Mouse (Mus musculus): ENCODE results near the gene Slc24a4. TPM values are rescaled to one million over a fixed set of nuclear protein-coding genes. Genes with fewer than 3 reads are reported as not detected.
A peak's percentile ranks its signal among the peaks of the same experiment; 100 is the strongest.

Gene Slc24a4
- not detected for total RNA-seq (2021)
- long read RNA-seq, experiment 1 = 0 reads
- long read RNA-seq, experiment 2 = 0 reads

DNA sequence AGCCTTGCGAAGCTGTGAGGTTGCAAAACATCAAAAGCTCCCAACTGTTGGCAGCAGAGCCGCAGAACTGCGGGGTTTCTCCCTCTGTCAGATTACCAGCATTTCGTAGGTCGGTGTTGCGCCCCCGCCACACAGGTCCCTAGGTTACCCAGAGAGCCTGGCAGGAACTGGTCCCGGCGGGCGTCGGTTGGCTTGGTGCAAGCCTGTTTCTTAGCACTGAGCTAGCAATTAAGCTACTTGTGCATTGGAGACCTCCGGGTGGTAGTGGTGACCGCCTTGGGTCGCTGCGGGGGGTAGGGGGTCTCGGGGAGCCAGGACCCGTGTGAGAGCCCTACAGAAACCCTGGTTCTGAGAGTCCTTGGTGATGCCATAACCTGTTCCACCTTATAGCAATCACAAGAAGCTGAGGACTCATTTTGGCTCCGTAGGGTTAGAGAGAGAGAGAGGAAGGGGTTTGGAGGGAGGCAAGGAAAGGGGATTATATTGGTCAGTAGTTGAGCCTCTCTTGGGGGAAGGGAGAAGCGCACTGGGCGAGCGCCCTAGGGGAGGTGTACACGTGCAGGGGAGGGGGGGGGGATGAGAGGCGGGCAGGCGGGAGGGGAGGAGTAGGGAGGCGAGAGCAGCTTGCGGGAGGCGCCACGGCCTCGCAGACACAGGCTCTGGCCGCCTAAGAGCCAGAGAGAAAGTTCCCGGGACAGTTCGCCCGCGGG lies at the start of gene Slc24a4:
Gene Slc24a4 (plus strand): TSS at position 653 of the 710 bp plus-strand sequence.
- no peak for DNase-seq (ENCODE audit: low spot score)

DNA sequence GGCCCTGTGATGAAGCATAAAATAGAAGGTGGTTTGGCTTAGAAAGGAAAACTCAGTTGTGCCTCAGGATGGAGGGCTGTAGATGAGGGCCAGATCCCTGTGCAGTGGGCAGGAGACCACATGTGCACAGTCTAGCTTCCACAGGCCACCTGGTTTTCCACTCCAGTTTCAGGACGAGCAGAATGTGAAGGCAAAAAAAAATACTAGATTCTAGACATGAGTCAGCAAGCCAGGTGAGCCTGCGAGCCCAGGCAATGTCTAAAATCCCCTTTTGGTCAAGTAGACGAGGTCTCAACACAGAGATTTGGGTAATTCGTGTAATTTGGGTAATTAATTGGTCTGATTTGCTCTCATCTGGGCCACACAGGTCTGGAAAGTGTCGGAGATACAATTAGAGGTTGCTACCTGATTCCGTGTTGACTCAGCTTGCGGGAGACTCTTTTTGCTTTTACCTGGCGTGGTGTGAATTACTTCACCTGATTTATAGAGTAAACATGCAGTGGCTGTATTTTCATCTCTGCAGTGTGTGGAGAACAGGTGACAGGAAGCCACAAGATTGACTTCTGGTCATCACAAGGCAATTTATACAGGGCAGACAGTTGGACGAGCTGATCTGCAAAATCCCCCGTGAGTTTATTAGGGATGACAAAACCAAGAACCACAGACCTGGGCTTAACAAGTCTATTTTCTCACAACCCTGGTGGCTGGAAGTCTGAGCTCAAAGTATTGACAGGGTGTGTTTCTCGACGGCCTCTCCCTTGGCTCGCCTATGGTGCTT lies 45.7 kb upstream of the Slc24a4 start:
- no peak for DNase-seq (ENCODE audit: low spot score)

DNA sequence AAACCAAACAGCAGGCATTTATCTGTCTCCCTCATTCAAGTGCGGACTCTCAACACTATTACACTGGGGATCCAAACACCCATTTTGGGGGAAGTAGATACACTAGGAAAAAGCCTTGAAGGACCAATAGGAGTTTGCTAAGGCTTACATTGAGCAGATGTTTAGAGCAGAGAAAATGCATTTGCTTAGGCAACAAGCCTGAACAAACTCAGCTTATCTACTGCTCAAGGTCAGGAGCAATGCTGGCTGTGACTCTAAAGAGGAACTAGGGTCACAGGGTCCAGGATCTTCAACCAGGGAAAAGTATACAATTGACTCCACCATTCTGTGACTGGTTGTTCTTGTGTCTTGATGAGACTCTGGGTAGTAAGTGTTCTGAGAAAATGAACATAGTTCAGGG lies 38.0 kb upstream of the Slc24a4 start:
- DNase-seq (ENCODE audit: low spot score) = no peak

DNA sequence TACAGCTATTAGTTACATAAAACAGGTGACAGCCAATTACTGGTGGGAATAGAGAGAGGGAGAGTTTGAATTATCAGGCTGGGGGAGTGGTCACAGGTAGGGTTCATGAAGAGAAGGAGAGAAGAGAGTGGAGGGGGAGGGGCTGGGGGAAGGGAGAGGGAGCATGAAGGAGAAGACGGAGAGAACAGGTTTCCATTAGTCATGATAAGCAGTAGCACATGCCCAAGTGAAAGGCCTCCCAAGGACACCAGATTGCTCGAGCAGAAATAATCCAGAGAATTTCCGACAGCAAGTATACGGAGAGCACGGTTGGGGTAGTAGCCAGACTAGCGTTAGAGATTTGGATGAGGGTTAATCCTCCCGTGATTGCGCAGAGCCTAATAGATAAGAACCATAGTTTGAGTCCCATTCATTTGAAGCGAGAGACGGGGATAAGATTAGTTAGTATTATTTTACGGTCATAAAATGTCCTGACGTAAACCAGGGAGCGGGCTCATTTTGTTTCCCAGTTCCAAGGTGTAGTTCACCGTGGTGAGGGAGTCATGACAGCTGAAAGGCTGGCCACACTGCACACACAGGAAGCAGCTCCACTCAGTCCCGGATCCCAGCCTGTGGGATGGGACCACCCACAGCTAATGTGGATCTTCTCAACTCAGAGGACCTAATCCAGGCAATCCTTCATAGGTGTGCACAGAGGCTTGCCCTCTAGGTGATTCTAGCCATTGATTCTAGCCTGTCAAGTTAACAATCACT lies 36.0 kb upstream of the Slc24a4 start:
- no peak for DNase-seq (ENCODE audit: low spot score)

DNA sequence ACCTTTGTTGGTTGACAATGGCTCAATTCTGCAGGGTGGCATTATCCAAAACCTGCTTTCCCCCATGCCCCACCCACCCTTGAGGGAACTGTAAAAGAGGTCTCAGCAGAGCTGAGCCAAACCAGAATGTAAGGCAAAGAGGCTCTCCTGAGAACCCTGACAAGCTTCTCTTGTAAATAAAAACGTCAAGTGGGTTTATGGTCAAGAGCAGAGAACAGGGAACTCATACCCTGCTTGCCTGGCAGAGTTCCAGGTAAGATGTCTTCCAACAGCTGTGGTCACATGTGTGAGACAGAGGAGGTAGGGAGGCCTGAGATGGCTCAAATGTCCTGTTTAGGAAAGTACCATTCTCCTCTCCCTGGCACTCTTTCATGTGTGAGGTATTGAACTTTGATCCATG lies 22.5 kb upstream of the Slc24a4 start:
- DNase-seq (ENCODE audit: low spot score) = no peak

DNA sequence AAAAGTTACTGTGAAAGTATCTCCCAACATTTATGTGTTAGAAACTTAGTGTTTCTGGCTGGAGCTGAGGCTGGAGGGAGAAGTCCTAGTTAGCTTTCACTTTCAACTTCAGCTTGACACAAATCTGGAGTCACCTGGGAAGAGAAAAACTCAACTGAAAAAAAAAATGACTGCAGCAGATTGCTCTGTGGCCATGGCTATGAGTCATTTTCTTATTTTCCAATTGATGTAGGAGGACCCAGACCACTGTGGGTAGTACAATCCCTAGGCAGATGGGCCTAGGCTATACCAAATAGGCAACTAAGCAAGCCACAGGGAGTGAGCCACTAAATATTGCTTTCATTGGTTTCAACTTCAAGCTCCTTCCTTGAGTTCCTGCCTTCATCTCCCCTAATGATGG lies 19.7 kb upstream of the Slc24a4 start:
- no peak for DNase-seq (ENCODE audit: low spot score)

DNA sequence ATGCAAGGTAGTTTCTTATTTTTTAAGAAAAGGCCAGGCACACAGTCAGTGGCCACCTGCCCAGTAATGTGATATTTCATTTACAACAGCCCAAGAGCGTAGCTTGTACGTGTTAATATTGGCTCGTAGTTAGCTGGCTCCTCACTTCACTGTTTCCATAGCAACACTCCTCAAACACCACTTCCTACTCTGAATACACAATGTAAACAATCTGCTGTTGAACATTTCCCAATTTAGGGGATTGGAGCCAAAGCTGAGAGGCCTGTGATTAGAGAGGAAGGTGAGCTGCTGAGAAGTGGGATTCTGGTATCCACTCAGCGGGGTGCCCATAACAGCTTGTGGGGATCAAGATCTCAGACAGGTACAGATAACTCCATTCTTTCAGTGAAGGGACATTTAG lies 16.0 kb upstream of the Slc24a4 start:
- no peak for DNase-seq (ENCODE audit: low spot score)

DNA sequence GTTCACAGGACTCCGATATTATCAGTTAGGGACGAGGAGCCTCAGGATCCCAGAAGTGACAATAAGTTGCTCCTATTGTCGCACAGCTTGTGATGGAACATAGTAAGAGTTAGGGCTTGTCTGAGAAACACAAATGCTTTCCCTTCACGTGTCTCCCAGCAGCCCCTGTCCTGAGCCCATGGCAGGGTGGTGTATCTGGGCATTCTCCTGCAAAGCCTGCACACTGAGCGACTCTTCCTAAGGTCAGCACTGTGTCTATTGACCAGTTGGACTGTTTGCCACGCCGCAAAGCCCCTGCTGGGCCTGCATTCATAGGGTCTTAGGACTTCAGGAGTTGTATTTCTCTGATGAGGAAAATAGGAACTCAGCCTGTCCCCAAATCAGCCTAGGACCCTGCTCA lies 15.6 kb upstream of the Slc24a4 start:
- no peak for DNase-seq (ENCODE audit: low spot score)

DNA sequence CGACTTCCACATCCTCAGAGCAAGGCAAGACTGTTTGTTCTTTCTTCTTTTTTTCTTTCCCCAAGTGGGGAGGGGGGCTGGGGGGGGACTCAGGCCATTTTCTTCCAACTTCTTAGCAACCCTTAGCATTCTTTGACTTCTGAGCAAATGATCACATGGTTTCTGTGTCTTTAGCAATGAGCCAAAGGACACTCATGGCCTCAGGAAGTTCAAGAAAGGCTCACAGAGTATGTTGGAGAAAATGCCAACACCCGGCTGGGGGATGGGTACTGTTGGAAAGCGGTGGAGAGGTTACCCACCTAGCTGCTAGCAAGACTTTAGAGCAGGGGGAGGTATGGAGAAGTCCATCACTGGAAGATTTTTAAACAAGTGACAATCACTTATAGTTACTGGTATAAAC lies 15.1 kb upstream of the Slc24a4 start:
- no peak for DNase-seq (ENCODE audit: low spot score)

DNA sequence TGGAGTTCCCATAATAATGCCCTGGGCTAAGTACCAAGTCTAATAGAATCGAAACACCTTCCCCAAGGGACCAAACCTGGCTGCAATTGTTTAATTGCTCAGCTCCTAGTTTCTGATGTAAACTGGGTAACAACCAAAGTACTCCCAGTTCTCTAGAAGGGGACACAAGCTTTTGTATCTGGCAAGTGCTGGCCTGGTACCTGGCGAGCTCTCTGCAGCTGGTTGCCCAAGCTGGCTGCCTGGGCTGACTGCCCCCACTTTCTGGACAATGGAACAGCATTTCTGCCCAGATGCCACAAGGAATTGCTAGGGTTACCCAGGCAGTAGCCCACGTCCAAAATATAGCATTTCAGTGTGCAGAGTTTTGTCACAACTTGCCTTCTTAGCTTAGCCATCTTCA lies 12.0 kb upstream of the Slc24a4 start:
- no peak for DNase-seq (ENCODE audit: low spot score)

DNA sequence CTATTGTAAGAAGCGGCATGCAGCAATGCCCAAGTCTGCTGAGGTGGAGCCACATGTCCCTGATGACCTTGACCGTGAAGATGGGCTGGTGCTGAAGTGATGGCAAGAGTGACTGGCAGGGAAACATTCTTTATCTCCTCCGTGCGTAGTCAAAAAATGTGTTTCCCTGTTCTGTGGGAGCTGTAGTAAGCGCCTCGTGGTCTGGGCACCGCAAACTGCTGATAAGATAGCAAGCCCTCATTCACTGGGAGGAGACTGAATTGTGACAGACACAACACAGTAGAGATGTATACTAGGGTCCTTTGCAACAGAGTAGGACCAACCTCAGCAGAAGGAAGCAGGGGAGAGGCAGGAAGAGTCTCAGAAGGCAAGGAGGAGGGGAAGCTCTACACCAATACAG lies 10.5 kb upstream of the Slc24a4 start:
- DNase-seq (ENCODE audit: low spot score) = no peak

DNA sequence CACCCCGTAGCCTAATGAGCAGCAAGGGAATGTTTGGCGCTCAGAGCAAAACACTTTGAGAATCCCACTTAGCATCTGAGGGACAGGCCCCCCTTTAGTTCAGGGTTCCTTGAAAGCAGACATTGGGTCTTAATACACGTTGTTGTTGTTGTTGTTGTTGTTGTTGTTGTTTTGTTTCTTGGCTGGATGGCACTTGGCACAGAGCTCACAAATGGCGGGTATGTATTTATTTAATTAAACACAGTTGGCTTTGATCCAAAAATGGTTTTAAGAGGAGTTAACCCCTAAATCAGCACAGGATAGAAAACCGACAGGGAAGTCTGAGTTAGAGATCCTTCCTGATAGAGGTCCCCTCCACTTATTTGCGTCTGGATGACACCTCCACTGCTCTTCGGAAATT lies 932 bp upstream of the Slc24a4 start:
- DNase-seq (ENCODE audit: low spot score) = no peak

DNA sequence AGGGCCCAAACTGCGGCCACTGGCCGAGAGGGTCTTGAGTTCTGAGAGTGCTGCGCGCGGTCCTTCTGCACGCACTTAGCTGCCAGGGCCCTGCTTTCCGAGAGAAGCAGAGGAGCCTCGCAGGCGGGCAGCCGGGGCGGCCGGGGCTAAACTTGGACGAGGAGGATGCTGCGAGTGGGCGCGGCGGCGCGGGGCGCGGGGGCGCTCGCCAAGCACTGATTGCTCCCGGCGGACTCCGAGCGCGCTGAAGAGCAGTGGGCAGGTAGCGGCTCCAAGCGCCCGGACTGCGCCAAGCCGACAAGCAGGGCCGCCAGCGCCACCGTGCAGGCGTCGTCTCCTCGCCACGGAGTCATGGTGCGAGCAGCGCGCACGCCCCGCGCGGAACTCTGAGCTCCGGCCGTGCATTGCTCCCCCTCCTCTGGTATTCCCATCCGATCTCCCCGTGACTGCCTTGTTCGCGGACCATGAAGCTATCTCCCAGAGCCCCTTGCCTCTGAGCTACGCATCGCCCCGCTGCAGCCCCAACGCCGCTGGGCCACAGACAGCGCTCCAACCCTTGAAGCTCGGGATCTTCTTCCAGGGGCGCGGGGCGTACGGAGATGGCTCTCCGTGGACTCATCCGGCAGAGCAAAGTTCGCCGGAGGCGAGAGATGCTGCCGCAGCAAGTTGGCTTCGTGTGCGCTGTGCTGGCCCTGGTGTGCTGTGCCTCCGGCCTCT lies 416 bp downstream of the Slc24a4 start:
- DNase-seq (ENCODE audit: low spot score) = peak; percentile 16

DNA sequence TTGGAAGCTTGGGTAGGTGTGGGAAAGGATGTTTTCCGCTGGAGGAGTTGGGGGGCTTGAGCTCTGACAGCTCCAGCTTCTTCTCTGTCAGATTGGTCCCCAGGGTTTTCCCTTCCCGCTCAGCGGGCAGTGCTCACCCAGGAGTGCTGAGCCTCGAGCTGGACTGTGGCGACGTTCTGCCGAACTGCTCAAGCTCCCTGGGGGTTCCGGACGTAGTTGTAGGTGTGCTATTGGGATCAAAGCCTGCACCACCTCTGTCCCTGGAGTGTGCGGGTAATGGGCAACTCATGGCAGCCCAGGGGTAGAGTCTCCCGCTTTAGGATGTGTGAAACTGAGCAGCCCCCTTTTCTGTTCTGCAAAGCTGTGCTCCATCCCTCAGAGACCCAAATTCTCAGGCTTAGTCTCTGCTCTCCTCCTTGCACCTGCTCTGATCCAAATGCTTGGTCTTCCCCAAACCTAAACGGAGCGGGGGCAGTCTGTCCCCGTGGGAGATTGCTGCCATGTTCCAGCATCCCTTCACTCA lies 1.0 kb downstream of the Slc24a4 start:
- no peak for DNase-seq (ENCODE audit: low spot score)

DNA sequence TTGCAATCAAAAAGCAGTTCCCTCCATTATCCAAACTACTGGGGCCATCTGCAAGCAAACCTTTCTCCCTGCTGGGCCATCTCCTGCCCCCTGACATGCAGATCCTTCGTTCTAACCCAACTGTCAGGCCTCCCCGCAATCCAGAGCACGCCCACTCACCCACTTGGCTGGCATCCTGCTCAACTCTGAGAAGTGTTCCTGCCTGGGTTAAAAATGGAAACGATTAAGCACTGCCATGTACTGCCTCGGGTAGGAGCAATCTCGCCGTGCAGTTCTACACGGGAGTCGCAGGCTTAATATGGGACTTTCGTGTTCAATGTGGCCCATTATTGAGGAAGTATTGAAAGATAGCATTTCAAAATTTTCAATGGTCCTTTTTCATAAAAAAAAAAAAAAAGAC lies 11.2 kb downstream of the Slc24a4 start:
- no peak for DNase-seq (ENCODE audit: low spot score)

DNA sequence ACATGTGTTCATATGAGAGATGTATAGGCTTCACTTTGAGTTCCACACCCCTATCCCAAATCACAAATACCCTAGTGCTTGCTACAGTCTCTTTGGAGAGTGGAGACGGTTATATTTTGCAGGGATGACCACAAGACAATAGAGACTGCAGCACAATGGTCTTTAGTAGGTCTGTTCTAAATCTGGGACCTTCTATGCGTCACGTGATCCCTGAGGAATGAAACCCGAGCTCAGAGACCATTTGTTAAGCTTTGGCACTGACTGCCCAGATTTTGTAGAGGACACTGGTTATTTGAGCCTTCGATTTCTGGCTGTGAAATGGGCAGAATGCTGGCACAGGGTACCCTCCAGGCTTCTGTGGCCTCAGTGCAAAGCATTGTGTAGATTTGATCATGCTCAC lies 12.8 kb downstream of the Slc24a4 start:
- DNase-seq (ENCODE audit: low spot score) = no peak

DNA sequence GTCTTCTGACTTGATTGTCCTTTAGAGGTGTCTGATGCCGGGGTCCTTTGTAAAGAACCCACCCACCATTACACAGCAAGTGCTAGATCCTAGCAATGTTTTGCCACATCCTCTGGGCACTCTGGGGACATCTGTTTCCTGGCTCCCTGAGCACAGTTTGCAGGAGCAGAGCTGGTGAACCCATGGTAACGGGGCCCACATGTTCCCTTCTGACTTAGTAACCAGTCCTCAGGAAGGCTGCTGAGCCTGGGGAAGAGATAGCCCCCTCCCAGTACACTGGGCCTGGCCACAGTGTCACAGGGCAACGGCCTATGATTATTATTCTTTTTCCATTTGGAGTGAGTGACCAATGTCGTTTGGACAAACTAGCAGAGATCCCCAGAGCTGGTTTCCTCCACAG lies 19.1 kb downstream of the Slc24a4 start:
- no peak for DNase-seq (ENCODE audit: low spot score)

DNA sequence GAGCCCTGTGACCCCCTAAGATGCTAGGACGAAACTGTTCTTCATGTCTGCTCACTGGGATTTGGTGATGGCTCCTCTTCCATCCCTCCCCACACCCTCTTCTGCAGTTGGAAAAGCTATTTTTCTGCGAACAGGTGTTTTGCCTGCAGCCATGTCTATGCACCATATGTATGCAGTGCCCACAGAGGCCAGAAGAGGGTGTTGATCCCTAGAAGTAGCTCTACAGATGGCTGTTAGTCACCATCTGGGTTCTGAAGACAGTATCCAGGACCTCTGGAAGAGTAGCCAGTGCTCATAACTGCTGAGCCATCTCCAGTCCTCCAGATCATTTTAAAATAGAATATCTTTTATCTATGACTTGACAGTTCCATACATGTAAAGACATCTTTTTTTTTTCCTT lies 20.2 kb downstream of the Slc24a4 start:
- DNase-seq (ENCODE audit: low spot score) = no peak

DNA sequence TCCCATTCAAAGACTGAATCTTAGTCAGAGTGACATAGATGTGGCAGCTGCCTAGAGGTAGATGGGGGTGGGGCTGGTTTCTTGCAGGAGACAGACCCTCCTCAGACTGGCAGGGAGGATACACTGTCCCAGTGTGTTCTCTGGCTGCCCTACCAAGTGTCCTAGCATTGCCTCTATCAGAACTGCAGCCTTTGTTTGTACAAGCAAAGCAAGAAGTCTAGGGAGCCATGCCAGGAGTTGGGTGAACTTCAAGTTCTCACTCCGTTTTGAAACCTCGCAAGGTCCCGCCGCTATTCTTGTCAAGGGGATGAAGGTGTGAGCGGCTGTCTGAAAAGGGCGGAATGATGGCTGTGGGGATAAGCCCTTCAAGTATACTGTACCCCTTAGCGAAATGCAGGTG lies 22.7 kb downstream of the Slc24a4 start:
- DNase-seq (ENCODE audit: low spot score) = no peak

DNA sequence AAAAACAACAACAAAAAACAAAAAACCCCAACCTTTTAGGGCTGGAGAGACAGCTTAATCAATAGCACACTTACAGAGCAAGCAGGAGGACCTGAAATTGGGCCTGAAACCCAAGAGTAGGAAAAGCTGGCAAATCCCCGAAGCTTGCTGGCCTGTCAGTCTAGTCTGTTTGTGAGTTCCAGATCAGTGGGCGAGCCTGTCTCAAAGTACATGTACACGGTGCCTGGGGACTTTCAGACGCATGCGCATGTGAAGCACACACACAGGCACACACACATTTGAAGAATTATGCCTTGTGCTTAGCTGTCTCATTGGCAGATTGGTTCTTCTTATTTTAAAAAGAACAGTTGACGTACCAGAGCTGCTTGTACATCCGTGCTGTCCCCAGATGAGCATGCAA lies 25.3 kb downstream of the Slc24a4 start:
- no peak for DNase-seq (ENCODE audit: low spot score)

DNA sequence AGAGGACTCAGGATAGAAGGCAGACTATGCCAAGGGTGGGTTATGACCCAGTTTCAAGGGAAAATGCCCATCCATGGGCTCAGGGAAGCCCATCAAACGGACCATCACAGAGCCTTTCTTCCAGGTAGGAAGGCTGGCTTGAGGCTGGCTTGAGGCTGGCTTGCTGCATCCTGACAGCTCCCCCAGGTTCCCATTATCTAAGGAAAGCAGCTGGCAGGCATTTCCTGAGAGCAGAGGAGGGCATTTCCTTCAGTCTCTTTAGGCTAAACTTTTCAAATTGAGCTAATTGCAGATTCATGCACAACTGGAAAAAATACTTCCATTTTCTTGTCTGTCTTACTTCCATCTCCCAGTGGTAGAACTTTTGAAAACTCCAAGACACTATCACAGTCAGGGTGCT lies 26.3 kb downstream of the Slc24a4 start:
- DNase-seq (ENCODE audit: low spot score) = no peak

DNA sequence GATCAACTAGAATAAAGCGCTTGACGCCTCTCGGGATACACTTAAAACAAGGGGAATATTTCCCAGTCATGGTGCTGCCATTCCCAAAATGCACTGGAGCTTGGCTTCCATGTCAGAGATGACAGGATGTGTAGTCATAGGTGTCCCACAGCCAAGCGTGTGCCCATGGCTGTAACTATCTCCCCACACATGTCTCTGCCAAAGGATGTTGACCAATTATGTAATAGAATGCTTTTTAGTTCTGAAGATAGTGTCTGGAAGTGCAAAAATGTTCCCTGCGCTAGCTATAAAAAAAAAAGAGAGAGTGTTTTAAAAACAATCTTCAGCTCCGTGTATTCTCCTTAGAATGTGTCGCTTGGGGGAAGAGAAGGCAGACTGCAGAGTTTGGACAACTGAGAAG lies 36.1 kb downstream of the Slc24a4 start:
- DNase-seq (ENCODE audit: low spot score) = no peak
